23 mouse cellular contexts compared by ENCODE assay signal in genomic region chr19:10334467-10334866, GRCm38 (mm10). TPM values are rescaled to one million over a fixed set of nuclear protein-coding genes. Genes with fewer than 3 reads are reported as not detected.
A peak's percentile ranks its signal among the peaks of the same experiment; 100 is the strongest.
DNase-seq lines count a peak whose midpoint lies in the region; ATAC-seq lines count a peak whose summit lies in the region.
"Had no signal": no experiment of that assay in that cellular context is flagged by ENCODE, and none has a peak within 500 bp of the region (broad histone marks: within the 10 kb centered on the region; RNA-seq: fewer than 3 reads in every experiment).

No protein-coding gene starts in this region.

- H3K4me2 ChIP-seq in hindbrain, embryonic 14.5 days (replicated peaks), result no peak overlapping the region
- no peak overlapping the region for H3K4me2 ChIP-seq in hindbrain, embryonic 12.5 days (replicated peaks)
- H3K4me2 ChIP-seq: embryonic facial prominence, embryonic 12.5 days; embryonic facial prominence, embryonic 15.5 days; heart, embryonic 11.5 days had no signal

- H3K27me3 ChIP-seq in hindbrain, embryonic 14.5 days (ENCODE audit: control insufficient read depth, insufficient read depth, low read length), result 0 out of 2 replicates have a peak, but pooled peaks cover 1% of the 10 kb centered on the region
- H3K27me3 ChIP-seq in hindbrain, embryonic 12.5 days, result peaks cover 14% of the 10 kb centered on the region; the same call in 1 of the 2 replicates

- 61% methylated on average over 4 of the region's 4 CpGs for WGBS in hindbrain, embryonic 14.5 days
- 64% methylated on average over 4 of the region's 4 CpGs for WGBS in hindbrain, embryonic 12.5 days

- H3K36me3 ChIP-seq in hindbrain, embryonic 14.5 days (replicated peaks; ENCODE audit: control insufficient read depth, insufficient read depth), result no peaks in the 10 kb centered on the region
- H3K36me3 ChIP-seq in hindbrain, embryonic 12.5 days, result no peaks in the 10 kb centered on the region
- H3K36me3 ChIP-seq: embryonic facial prominence, embryonic 12.5 days; embryonic facial prominence, embryonic 15.5 days had no signal

- no peak overlapping the region for H3K4me3 ChIP-seq in hindbrain, embryonic 14.5 days (replicated peaks; ENCODE audit: low read length)
- no peak overlapping the region for H3K4me3 ChIP-seq in hindbrain, embryonic 12.5 days
- H3K4me3 ChIP-seq: embryonic facial prominence, embryonic 12.5 days; embryonic facial prominence, embryonic 15.5 days; gastrocnemius, adult 2 months had no signal

- H3K4me1 ChIP-seq in hindbrain, embryonic 14.5 days (replicated peaks; ENCODE audit: control insufficient read depth, insufficient read depth, low read length), result no peaks in the 10 kb centered on the region; the same call in 1 of the 2 replicates
- peaks cover 12% of the 10 kb centered on the region; the same call in 1 of the 2 replicates for H3K4me1 ChIP-seq in hindbrain, embryonic 12.5 days
- H3K4me1 ChIP-seq: embryonic facial prominence, embryonic 12.5 days; embryonic facial prominence, embryonic 15.5 days had no signal

- no peak for DNase-seq in hindbrain, embryonic 14.5 days (ENCODE audit: low spot score)
- DNase-seq in layer of hippocampus, adult 9-11 months, result peak; percentile 66
- DNase-seq in layer of hippocampus, adult 9-10 months (ENCODE audit: low spot score), result no peak
- DNase-seq in layer of hippocampus, postnatal 36 days, result peak; percentile 60 to 65
- DNase-seq in ovary, adult 18-20 months (ENCODE audit: low spot score), result no peak
- DNase-seq: adrenal gland, adult 2 months; adrenal gland, postnatal 14 days; cerebellum, adult 11 months; cerebellum, adult 2 months; cerebellum, adult 9-11 months; cerebellum, postnatal 25 days; forebrain, postnatal 0 days; gastrocnemius, adult 2 months; gastrocnemius, postnatal 14 days; heart, adult 11 months had no signal

- 0 out of 2 replicates have a peak overlapping the region, but pooled peaks have one; percentile 10 for H3K9ac ChIP-seq in hindbrain, embryonic 14.5 days
- no peak overlapping the region for H3K9ac ChIP-seq in hindbrain, embryonic 12.5 days
- H3K9ac ChIP-seq: embryonic facial prominence, embryonic 12.5 days; embryonic facial prominence, embryonic 15.5 days; forebrain, postnatal 0 days had no signal

- ATAC-seq in hindbrain, embryonic 14.5 days (ENCODE audit: low FRiP score), result no peak
- no peak for ATAC-seq in hindbrain, embryonic 12.5 days (ENCODE audit: low FRiP score)
- ATAC-seq: CD4-positive, CD25-positive, alpha-beta regulatory T cell, adult 4 months had no signal

- no peaks in the 10 kb centered on the region for H3K9me3 ChIP-seq in hindbrain, embryonic 14.5 days (ENCODE audit: control insufficient read depth, low read length)
- no peaks in the 10 kb centered on the region for H3K9me3 ChIP-seq in hindbrain, embryonic 12.5 days (replicated peaks)
- H3K9me3 ChIP-seq: embryonic facial prominence, embryonic 12.5 days; embryonic facial prominence, embryonic 15.5 days had no signal

- H3K27ac ChIP-seq in hindbrain, embryonic 14.5 days, result no peak overlapping the region
- H3K27ac ChIP-seq in hindbrain, embryonic 12.5 days, result no peak overlapping the region
- H3K27ac ChIP-seq: embryonic facial prominence, embryonic 12.5 days; embryonic facial prominence, embryonic 15.5 days; gastrocnemius, adult 2 months had no signal

RNA-seq across cellular contexts. Expression of gene Dagla, which starts 29.8 kb away (rescaled TPM):
- polyA plus RNA-seq in hindbrain, embryonic 14.5 days (2014; fragmentation: Nextera tagmentation; extraction: Ambion mirVana), result 9.9 and 10.2 TPM in 2 replicates
- polyA plus RNA-seq in hindbrain, embryonic 12.5 days (2016; fragmentation: Nextera tagmentation; extraction: Ambion mirVana), result 4.9 and 5.1 TPM in 2 replicates
- 100 to 1,000 TPM; 122 to 123 TPM for total RNA-seq in layer of hippocampus, postnatal 36 days (2021)
- total RNA-seq: common myeloid progenitor, adult 5-6 weeks; hematopoietic stem cell, adult 5-6 weeks; MEL had no signal
- polyA plus RNA-seq: CD4-positive, CD25-positive, alpha-beta regulatory T cell, adult 4 months had no signal

RNA-seq across cellular contexts. Expression of gene Syt7, which starts 54.4 kb away (rescaled TPM):
- polyA plus RNA-seq in hindbrain, embryonic 14.5 days (2014; fragmentation: Nextera tagmentation; extraction: Ambion mirVana), result 12.0 and 14.0 TPM in 2 replicates
- polyA plus RNA-seq in hindbrain, embryonic 12.5 days (2016; fragmentation: Nextera tagmentation; extraction: Ambion mirVana), result 6.2 and 7.6 TPM in 2 replicates
- 100 to 1,000 TPM; 301 to 303 TPM for total RNA-seq in layer of hippocampus, postnatal 36 days (2021)
- total RNA-seq: common myeloid progenitor, adult 5-6 weeks; hematopoietic stem cell, adult 5-6 weeks; MEL had no signal
- polyA plus RNA-seq: CD4-positive, CD25-positive, alpha-beta regulatory T cell, adult 4 months had no signal

Comparison
In these comparisons a context has a peak if more than half of its experiments do, and no peak if none do; other contexts are left out.
1. DNase-seq: peak in layer of hippocampus, adult 9-11 months (single experiment) and layer of hippocampus, postnatal 36 days (2 of 2); none in hindbrain, embryonic 14.5 days (single experiment), layer of hippocampus, adult 9-10 months (single experiment) and ovary, adult 18-20 months (single experiment).